Mouse (Mus musculus) midbrain, embryonic 16.5 days (tissue): ENCODE measurements around the gene Kcnc3. TPM values are rescaled to one million over a fixed set of nuclear protein-coding genes. Genes with fewer than 3 reads are reported as not detected.

Experiments
- ATAC-seq: fragments of 200-750 bp; cut with Nextera tagmentation; 2 replicates; pipeline ENCODE4 v1.8.0; 2017; ENCODE audit warnings: moderate TSS enrichment
- H3K27ac ChIP-seq: fragments of 300-500 bp; sonication (generic); 2 replicates; pipeline ENCODE4 v1.5.1; 2014; ENCODE audit warnings: mild to moderate bottlenecking, low read length, mixed read lengths
- H3K27me3 ChIP-seq: fragments of 300-500 bp; sonication (generic); 2 replicates; pipeline ENCODE4 v1.6.1; 2014; ENCODE audit warnings: low read depth, low read length, mixed read lengths; ENCODE audit not compliant: control insufficient read depth, insufficient read depth
- H3K36me3 ChIP-seq: fragments of 300-500 bp; sonication (generic); 2 replicates; pipeline ENCODE4 v1.6.1; 2014; ENCODE audit warnings: mild to moderate bottlenecking, low read length, moderate library complexity, mixed read lengths; ENCODE audit not compliant: control insufficient read depth, insufficient read depth
- H3K4me1 ChIP-seq: fragments of 300-500 bp; sonication (generic); 2 replicates; pipeline ENCODE4 v1.6.1; 2014; ENCODE audit warnings: mild to moderate bottlenecking, low read length, mixed read lengths; ENCODE audit not compliant: control insufficient read depth, insufficient read depth
- H3K4me2 ChIP-seq: fragments of 300-500 bp; sonication (generic); 2 replicates; pipeline ENCODE4 v1.6.1; 2014; ENCODE audit warnings: mild to moderate bottlenecking, low read length, mixed read lengths
- H3K4me3 ChIP-seq: fragments of 300-500 bp; sonication (generic); 2 replicates; pipeline ENCODE4 v1.5.1; 2014; ENCODE audit warnings: low read depth, mild to moderate bottlenecking, low read length, moderate library complexity, mixed read lengths
- H3K9ac ChIP-seq: fragments of 300-500 bp; sonication (generic); 2 replicates; pipeline ENCODE4 v1.6.1; 2014; ENCODE audit warnings: low read depth, low read length, mixed read lengths
- H3K9me3 ChIP-seq: fragments of 300-500 bp; sonication (generic); replicated peaks from 2 replicates; pipeline ENCODE4 v1.6.1; 2014; ENCODE audit warnings: mild to moderate bottlenecking, low read length, mixed read lengths; ENCODE audit not compliant: control insufficient read depth, poor library complexity, severe bottlenecking
- WGBS: fragments of 180-500 bp; shearing (Covaris S2); extraction: QIAGEN DNeasy Blood & Tissue Kit; methylation state at CpG from one replicate; pipeline ENCODE4 v1.1.7; 2014; 5-methylcytosine and 5-hydroxymethylcytosine counted together
- polyA plus RNA-seq: library from polyadenylated mRNA; unstranded; fragments of >200 nt; fragmentation: Nextera tagmentation; extraction: Ambion mirVana; gene quantifications from 2 replicates; pipeline ENCODE4 v1.2.1, GENCODE M21; 2015

The Kcnc3 gene
- polyA plus RNA-seq, 1 experiment from 2014 or later, result 6.4 TPM

DNA sequence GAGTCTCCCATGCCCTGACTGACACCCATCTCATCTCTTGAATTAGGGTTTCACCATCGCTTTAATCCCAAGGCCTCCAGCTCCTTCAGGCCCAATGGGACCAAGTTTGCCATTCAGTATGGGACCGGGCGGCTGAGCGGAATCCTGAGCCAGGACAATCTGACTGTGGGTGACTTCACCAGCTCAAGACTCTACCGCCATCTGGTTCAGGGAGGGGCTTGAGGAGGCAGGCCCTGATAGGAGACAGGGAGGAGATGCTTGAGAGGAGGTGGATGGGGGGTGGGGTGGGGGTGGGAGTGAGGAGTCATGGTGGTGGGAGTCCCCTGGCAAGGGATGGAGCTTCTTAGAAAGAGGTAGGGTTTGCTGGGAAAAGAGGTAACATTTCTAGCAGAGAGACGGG, 8.8 kb upstream of the Kcnc3 start:
- no peak overlapping the region for H3K4me3 ChIP-seq
- no peak overlapping the region for H3K27ac ChIP-seq
- no peak overlapping the region for H3K4me2 ChIP-seq
- H3K27me3 ChIP-seq, result no peaks in the 10 kb centered on the region
- H3K9me3 ChIP-seq, result no peaks in the 10 kb centered on the region
- no peaks in the 10 kb centered on the region for H3K4me1 ChIP-seq
- no peak overlapping the region for H3K9ac ChIP-seq
- ATAC-seq, result no peak
- 85% methylated on average over 6 of the region's 6 CpGs for WGBS
- H3K36me3 ChIP-seq, result no peaks in the 10 kb centered on the region

DNA sequence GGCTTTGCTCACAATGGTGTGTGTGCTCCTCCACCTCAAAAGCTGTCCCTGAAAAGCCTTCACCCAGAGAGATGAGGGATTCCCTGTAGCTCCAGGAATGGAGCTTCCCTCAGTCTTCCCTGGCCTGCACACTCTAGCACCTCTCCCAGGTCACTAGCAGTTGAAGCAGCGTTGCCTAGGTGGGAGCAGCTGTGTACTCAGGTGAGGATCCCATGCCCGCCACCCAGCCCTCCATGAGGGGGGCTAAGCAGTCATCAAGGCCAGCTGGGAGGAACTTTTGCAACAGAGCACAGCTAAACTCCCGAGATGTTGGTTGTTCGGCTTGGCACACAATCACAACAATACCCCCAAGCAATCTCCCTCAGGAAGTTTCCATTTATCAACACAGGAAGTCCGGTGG, 7.8 kb upstream of the Kcnc3 start:
- no peaks in the 10 kb centered on the region for H3K27me3 ChIP-seq
- H3K27ac ChIP-seq, result no peak overlapping the region
- WGBS, result 81% methylated on average over 5 of the region's 5 CpGs
- H3K36me3 ChIP-seq, result no peaks in the 10 kb centered on the region
- no peaks in the 10 kb centered on the region for H3K9me3 ChIP-seq
- no peak for ATAC-seq
- no peak overlapping the region for H3K9ac ChIP-seq
- peaks cover 2% of the 10 kb centered on the region for H3K4me1 ChIP-seq
- H3K4me2 ChIP-seq, result no peak overlapping the region
- no peak overlapping the region for H3K4me3 ChIP-seq

DNA sequence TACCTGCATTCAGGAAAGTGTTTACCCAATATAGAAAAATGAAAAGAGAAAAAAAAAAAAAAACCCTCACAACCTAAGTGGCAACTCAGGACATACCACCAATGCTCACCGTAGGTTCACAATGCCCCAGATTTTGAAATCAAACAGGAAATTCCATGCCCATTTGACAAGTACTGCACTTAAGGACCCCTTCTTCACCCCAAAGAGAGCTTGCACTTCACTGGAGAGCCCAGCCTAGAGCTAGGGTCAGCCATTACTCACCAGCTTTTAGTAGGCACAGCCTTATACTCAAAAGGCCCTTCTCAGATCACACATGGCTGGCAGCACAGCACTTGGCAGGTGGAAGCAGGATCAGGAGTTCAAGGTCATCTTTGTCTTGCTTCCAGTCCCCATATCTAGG, 7.3 kb upstream of the Kcnc3 start:
- H3K36me3 ChIP-seq, result no peaks in the 10 kb centered on the region
- H3K9me3 ChIP-seq, result no peaks in the 10 kb centered on the region
- no peaks in the 10 kb centered on the region for H3K27me3 ChIP-seq
- no peak for ATAC-seq
- H3K4me2 ChIP-seq, result no peak overlapping the region
- H3K4me3 ChIP-seq, result no peak overlapping the region
- peaks cover 7% of the 10 kb centered on the region for H3K4me1 ChIP-seq
- H3K27ac ChIP-seq, result no peak overlapping the region
- 88% methylated on average over 1 of the region's 1 CpGs for WGBS
- H3K9ac ChIP-seq, result no peak overlapping the region

DNA sequence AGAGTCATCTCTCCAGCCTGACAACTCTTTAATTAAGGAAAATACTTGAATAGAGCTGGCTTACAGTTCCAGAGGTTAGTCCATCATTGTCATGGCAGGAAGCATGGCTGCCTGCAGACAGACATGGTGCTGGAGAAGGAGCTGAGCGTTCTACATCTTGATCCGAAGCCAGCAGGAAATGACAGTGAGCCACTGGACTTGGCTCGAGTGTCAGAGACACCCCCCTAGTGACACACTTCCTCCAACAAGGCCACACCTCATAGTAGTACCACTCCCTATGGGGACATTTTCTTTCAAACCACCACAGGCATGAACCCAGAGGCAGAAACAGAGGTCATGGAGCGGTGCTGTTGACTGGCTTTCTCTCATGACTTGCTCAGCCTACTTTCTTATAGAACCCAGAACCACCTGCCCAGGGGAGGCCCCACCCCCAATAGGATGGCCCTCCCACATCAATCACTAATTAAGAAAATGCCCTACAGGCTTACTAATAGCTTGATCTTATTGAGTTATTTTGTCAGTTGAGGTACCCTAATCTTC, 6.1 kb upstream of the Kcnc3 start:
- Histone ChIP-seq H3K27me3 (no peaks in the 10 kb centered on the region), H3K4me2 (no peak overlapping the region), H3K9me3 (no peaks in the 10 kb centered on the region), H3K9ac (no peak overlapping the region), H3K36me3 (no peaks in the 10 kb centered on the region), H3K4me1 (peaks cover 10% of the 10 kb centered on the region), H3K27ac (no peak overlapping the region), H3K4me3 (no peak overlapping the region)
- ATAC-seq, result no peak
- 88% methylated on average over 4 of the region's 4 CpGs for WGBS

DNA sequence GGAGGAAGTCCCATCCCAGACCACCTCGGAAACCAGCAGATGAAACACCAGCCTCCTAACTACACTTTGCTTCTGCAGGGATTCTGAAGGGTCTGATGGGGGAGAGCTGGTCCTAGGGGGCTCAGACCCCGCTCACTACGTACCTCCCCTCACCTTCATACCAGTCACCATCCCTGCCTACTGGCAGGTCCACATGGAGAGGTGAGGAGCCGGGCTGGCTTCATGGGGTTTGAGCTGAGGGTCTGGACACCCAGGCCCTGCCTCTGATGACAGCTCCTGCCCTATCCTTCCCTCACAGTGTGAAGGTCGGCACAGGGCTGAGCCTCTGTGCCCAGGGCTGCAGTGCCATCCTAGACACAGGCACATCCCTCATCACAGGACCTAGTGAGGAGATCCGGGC, 5.5 kb upstream of the Kcnc3 start:
- no peaks in the 10 kb centered on the region for H3K36me3 ChIP-seq
- no peak overlapping the region for H3K9ac ChIP-seq
- H3K4me2 ChIP-seq, result no peak overlapping the region
- H3K9me3 ChIP-seq, result no peaks in the 10 kb centered on the region
- no peak for ATAC-seq
- 91% methylated on average over 6 of the region's 6 CpGs for WGBS
- no peak overlapping the region for H3K4me3 ChIP-seq
- H3K27me3 ChIP-seq, result no peaks in the 10 kb centered on the region
- peaks cover 15% of the 10 kb centered on the region for H3K4me1 ChIP-seq
- no peak overlapping the region for H3K27ac ChIP-seq

DNA sequence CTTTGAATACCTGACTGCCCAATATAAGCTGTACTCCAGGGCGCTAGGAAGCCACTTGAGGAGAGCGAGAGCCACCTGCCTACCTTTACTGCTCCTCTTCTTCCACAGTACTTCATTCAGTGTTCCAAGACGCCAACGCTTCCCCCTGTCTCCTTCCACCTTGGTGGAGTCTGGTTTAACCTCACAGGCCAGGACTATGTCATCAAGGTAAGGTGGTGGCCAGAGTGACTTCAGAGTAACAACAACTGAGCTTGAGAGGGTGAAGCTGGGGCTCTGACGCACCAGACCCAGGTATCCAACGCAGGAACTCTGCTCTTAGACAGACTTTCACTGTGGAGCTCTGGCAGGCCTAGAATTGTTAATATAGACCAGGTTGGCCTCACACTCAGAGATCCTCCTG, 4.9 kb upstream of the Kcnc3 start:
- Histone ChIP-seq H3K4me2 (no peak overlapping the region), H3K9ac (no peak overlapping the region), H3K27me3 (no peaks in the 10 kb centered on the region), H3K4me1 (peaks cover 17% of the 10 kb centered on the region), H3K4me3 (no peak overlapping the region), H3K36me3 (no peaks in the 10 kb centered on the region), H3K27ac (no peak overlapping the region), H3K9me3 (no peaks in the 10 kb centered on the region)
- 91% methylated on average over 6 of the region's 6 CpGs for WGBS
- ATAC-seq, result no peak

DNA sequence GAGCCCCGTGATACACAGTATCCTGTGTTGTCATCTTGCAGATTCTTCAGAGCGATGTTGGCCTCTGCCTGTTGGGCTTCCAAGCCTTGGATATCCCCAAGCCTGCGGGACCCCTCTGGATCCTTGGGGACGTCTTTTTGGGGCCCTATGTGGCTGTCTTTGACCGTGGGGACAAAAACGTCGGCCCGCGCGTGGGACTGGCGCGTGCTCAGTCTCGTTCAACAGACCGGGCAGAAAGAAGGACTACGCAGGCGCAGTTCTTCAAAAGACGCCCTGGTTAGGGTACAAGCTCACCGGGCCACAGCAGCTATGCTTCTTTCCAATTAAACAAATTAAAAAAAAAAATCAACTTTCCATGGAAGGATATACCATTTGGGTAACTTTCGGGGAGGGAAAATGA, 3.9 kb upstream of the Kcnc3 start:
- H3K4me1 ChIP-seq, result peaks cover 19% of the 10 kb centered on the region
- no peaks in the 10 kb centered on the region for H3K36me3 ChIP-seq
- no peak for ATAC-seq
- H3K9me3 ChIP-seq, result no peaks in the 10 kb centered on the region
- H3K9ac ChIP-seq, result peak overlapping the region; percentile 63
- no peaks in the 10 kb centered on the region for H3K27me3 ChIP-seq
- peak overlapping the region; percentile 44; the same call in 1 of the 2 replicates for H3K27ac ChIP-seq
- H3K4me2 ChIP-seq, result peak overlapping the region; percentile 86
- peak overlapping the region; percentile 64 for H3K4me3 ChIP-seq
- WGBS, result 6% methylated on average over 19 of the region's 19 CpGs

DNA sequence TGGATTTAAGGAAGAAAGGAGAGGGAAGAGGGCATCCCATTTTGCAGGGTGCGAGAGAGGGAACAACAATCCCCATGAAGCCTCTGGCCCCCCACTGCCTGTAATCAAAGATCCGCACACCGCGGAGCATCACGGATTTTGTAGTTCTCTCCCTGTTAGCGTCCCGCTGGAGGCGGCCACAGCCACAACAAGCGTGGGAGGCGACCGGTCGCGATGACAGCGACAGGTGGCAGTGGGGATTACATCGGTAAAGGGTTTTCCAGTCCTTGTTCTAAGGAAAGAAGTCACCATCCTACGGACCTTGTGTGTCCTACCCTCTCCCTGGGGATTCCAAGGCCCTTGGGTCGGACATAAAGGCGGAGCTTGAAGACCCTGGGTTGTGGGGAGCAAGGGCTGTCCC, 3.5 kb upstream of the Kcnc3 start:
- Histone ChIP-seq H3K4me1 (peaks cover 23% of the 10 kb centered on the region), H3K27ac (peak overlapping the region; percentile 44; the same call in 1 of the 2 replicates), H3K27me3 (peaks cover 2% of the 10 kb centered on the region), H3K36me3 (no peaks in the 10 kb centered on the region), H3K9ac (peak overlapping the region; percentile 63), H3K9me3 (no peaks in the 10 kb centered on the region), H3K4me3 (peak overlapping the region; percentile 64), H3K4me2 (peak overlapping the region; percentile 86)
- WGBS, result under 1% methylated on average over 18 of the region's 18 CpGs
- peak; percentile 44 for ATAC-seq

DNA sequence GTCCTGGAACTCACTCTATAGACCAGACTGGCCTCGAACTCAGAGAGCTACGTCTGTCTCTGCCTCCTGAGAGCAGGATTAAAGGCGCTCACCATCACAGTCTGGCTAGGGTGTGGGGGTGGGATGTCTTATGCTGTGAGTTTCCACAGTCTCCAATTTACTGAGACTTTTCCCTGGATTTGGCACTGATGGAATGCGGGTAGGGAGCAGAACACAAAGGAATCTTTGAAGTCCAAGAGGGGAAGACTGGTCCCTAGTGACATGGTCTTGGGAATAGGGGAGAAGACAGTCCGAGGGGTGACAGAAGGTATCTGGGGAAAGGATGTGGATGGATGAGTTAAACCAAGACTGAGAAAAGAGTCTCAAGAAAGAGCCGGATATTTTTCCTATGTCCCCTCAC, 2.8 kb upstream of the Kcnc3 start:
- peaks cover 4% of the 10 kb centered on the region for H3K27me3 ChIP-seq
- no peak for ATAC-seq
- H3K4me3 ChIP-seq, result peak overlapping the region; percentile 64
- H3K9ac ChIP-seq, result peak overlapping the region; percentile 63
- H3K9me3 ChIP-seq, result no peaks in the 10 kb centered on the region
- H3K4me2 ChIP-seq, result peak overlapping the region; percentile 86
- WGBS, result 39% methylated on average over 6 of the region's 6 CpGs
- H3K36me3 ChIP-seq, result no peaks in the 10 kb centered on the region
- no peak overlapping the region for H3K27ac ChIP-seq
- H3K4me1 ChIP-seq, result peaks cover 31% of the 10 kb centered on the region
